Mouse (Mus musculus) forebrain, embryonic 10.5 days (tissue): ENCODE results near the gene C130050O18Rik. TPM values are rescaled to one million over a fixed set of nuclear protein-coding genes. Genes with fewer than 3 reads are reported as not detected.

Experiments used
- DNase-seq: peaks from one replicate; pipeline ENCODE4 v3.0.0-alpha.2; 2017; ENCODE audit warnings: low spot score; ENCODE audit errors: extremely low spot score
- H3K27ac ChIP-seq: fragments of 300-500 bp; sonication (generic); 2 replicates; pipeline ENCODE4 v1.5.1; 2016; ENCODE audit warnings: mild to moderate bottlenecking
- H3K27me3 ChIP-seq: fragments of 300-500 bp; sonication (generic); 2 replicates; pipeline ENCODE4 v1.6.1; 2016; ENCODE audit warnings: mild to moderate bottlenecking; ENCODE audit not compliant: poor library complexity, severe bottlenecking
- H3K36me3 ChIP-seq: fragments of 300-500 bp; sonication (generic); replicated peaks from 2 replicates; pipeline ENCODE4 v1.6.1; 2016; ENCODE audit warnings: mild to moderate bottlenecking, moderate library complexity
- H3K4me1 ChIP-seq: fragments of 300-500 bp; sonication (generic); 2 replicates; pipeline ENCODE4 v1.6.1; 2016
- H3K4me3 ChIP-seq: fragments of 300-500 bp; sonication (generic); 2 replicates; pipeline ENCODE4 v1.5.1; 2016; ENCODE audit warnings: mild to moderate bottlenecking, moderate library complexity
- H3K9me3 ChIP-seq: fragments of 300-500 bp; sonication (generic); 2 replicates; pipeline ENCODE4 v1.6.1; 2016; ENCODE audit warnings: mild to moderate bottlenecking, moderate library complexity
- WGBS: fragments of 180-500 bp; shearing (Covaris S2); methylation state at CpG from one replicate; pipeline ENCODE4 v1.1.7; 2016; 5-methylcytosine and 5-hydroxymethylcytosine counted together
- polyA plus RNA-seq: library from polyadenylated mRNA; unstranded; fragments of >200 nt; fragmentation: Nextera tagmentation; extraction: Ambion mirVana; gene quantifications from 2 replicates; pipeline ENCODE4 v1.2.1, GENCODE M21; 2016

Gene C130050O18Rik
- 0.15 and 0.34 TPM in 2 replicates for polyA plus RNA-seq

GRCm38 (mm10) chr5:139404801-139405401 lies at the start of gene C130050O18Rik:
Gene C130050O18Rik, plus strand, starts transcription at chr5:139405280.
- DNase-seq: no peak
- 83% methylated on average over 6 of the region's 6 CpGs for WGBS
- H3K27me3 ChIP-seq: no peaks in the 10 kb centered on the region
- peaks cover 24% of the 10 kb centered on the region for H3K4me1 ChIP-seq
- H3K27ac ChIP-seq: peak within 1 kb of the TSS; percentile 52
- H3K9me3 ChIP-seq: no peaks in the 10 kb centered on the region
- H3K4me3 ChIP-seq: no peak within 1 kb of the TSS
- H3K36me3 ChIP-seq: 0 out of 2 replicates have a peak, but pooled peaks cover 4% of the 10 kb centered on the region

- WGBS: 87% methylated on average over 2 of the region's 2 CpGs
- Histone ChIP-seq H3K27me3 (no peaks in the 10 kb centered on the region), H3K4me1 (peaks cover 13% of the 10 kb centered on the region), H3K4me3 (no peak overlapping the region), H3K9me3 (no peaks in the 10 kb centered on the region), H3K36me3 (peaks cover 36% of the 10 kb centered on the region), H3K27ac (no peak overlapping the region)
- DNase-seq: no peak
Observed at GRCm38 (mm10) chr5:139358653-139359052, 46.4 kb upstream of the C130050O18Rik start.

- Histone ChIP-seq H3K4me3 (no peak overlapping the region), H3K4me1 (peaks cover 10% of the 10 kb centered on the region), H3K27me3 (no peaks in the 10 kb centered on the region), H3K27ac (no peak overlapping the region), H3K36me3 (peaks cover 41% of the 10 kb centered on the region), H3K9me3 (no peaks in the 10 kb centered on the region)
- WGBS: 95% methylated on average over 5 of the region's 5 CpGs
- no peak for DNase-seq
Observed at GRCm38 (mm10) chr5:139359244-139359643, 45.8 kb upstream of the C130050O18Rik start.

- no peak overlapping the region for H3K4me3 ChIP-seq
- peaks cover 22% of the 10 kb centered on the region for H3K4me1 ChIP-seq
- 68% methylated on average over 7 of the region's 7 CpGs for WGBS
- DNase-seq: no peak
- H3K27me3 ChIP-seq: no peaks in the 10 kb centered on the region
- H3K36me3 ChIP-seq: peaks cover 37% of the 10 kb centered on the region
- no peaks in the 10 kb centered on the region for H3K9me3 ChIP-seq
- no peak overlapping the region for H3K27ac ChIP-seq
Observed at GRCm38 (mm10) chr5:139363858-139364257, 41.2 kb upstream of the C130050O18Rik start.

- 0 out of 2 replicates have a peak overlapping the region, but pooled peaks have one; percentile 3 for H3K4me3 ChIP-seq
- H3K9me3 ChIP-seq: no peaks in the 10 kb centered on the region
- peak; percentile 84 for DNase-seq
- 29% methylated on average over 12 of the region's 12 CpGs for WGBS
- peaks cover 26% of the 10 kb centered on the region for H3K4me1 ChIP-seq
- H3K36me3 ChIP-seq: peaks cover 34% of the 10 kb centered on the region
- H3K27ac ChIP-seq: peak overlapping the region; percentile 66
- no peaks in the 10 kb centered on the region for H3K27me3 ChIP-seq
Observed at GRCm38 (mm10) chr5:139364260-139364910, 40.7 kb upstream of the C130050O18Rik start.

GRCm38 (mm10) chr5:139364911-139365571 lies 40.0 kb upstream of the C130050O18Rik start:
- peaks cover 33% of the 10 kb centered on the region for H3K4me1 ChIP-seq
- no peaks in the 10 kb centered on the region for H3K9me3 ChIP-seq
- no peak for DNase-seq
- 27% methylated on average over 5 of the region's 5 CpGs for WGBS
- no peaks in the 10 kb centered on the region for H3K27me3 ChIP-seq
- H3K27ac ChIP-seq: peak overlapping the region; percentile 66
- H3K36me3 ChIP-seq: peaks cover 29% of the 10 kb centered on the region
- no peak overlapping the region for H3K4me3 ChIP-seq

- Histone ChIP-seq H3K4me3 (no peak overlapping the region), H3K27ac (no peak overlapping the region), H3K36me3 (peaks cover 22% of the 10 kb centered on the region), H3K27me3 (no peaks in the 10 kb centered on the region), H3K4me1 (peaks cover 39% of the 10 kb centered on the region), H3K9me3 (no peaks in the 10 kb centered on the region)
- DNase-seq: no peak
- 77% methylated on average over 1 of the region's 1 CpGs for WGBS
Observed at GRCm38 (mm10) chr5:139365827-139366226, 39.3 kb upstream of the C130050O18Rik start.

- H3K9me3 ChIP-seq: no peaks in the 10 kb centered on the region
- peaks cover 46% of the 10 kb centered on the region for H3K4me1 ChIP-seq
- peaks cover 22% of the 10 kb centered on the region for H3K36me3 ChIP-seq
- no peak for DNase-seq
- WGBS: 83% methylated on average over 11 of the region's 11 CpGs
- H3K27me3 ChIP-seq: no peaks in the 10 kb centered on the region
- no peak overlapping the region for H3K4me3 ChIP-seq
- no peak overlapping the region for H3K27ac ChIP-seq
Observed at GRCm38 (mm10) chr5:139366484-139366883, 38.6 kb upstream of the C130050O18Rik start.

- no peak overlapping the region for H3K27ac ChIP-seq
Observed at GRCm38 (mm10) chr5:139367884-139368458, 37.1 kb upstream of the C130050O18Rik start.

GRCm38 (mm10) chr5:139368638-139369320 lies 36.3 kb upstream of the C130050O18Rik start:
- H3K4me3 ChIP-seq: no peak overlapping the region
- DNase-seq: no peak
- H3K4me1 ChIP-seq: peaks cover 63% of the 10 kb centered on the region
- H3K27ac ChIP-seq: no peak overlapping the region
- H3K9me3 ChIP-seq: no peaks in the 10 kb centered on the region
- 89% methylated on average over 11 of the region's 11 CpGs for WGBS
- peaks cover 3% of the 10 kb centered on the region for H3K36me3 ChIP-seq
- H3K27me3 ChIP-seq: no peaks in the 10 kb centered on the region

More at GRCm38 (mm10) chr5:139367884-139368458, 37.1 kb upstream of the C130050O18Rik start:
- Histone ChIP-seq H3K4me3 (no peak overlapping the region), H3K4me1 (peaks cover 61% of the 10 kb centered on the region), H3K36me3 (peaks cover 8% of the 10 kb centered on the region), H3K27me3 (no peaks in the 10 kb centered on the region), H3K9me3 (no peaks in the 10 kb centered on the region)
- WGBS: 93% methylated on average over 4 of the region's 4 CpGs
- DNase-seq: no peak

GRCm38 (mm10) chr5:139370336-139370735 lies 34.7 kb upstream of the C130050O18Rik start:
- no peaks in the 10 kb centered on the region for H3K9me3 ChIP-seq
- H3K4me1 ChIP-seq: peaks cover 53% of the 10 kb centered on the region
- H3K36me3 ChIP-seq: no peaks in the 10 kb centered on the region
- H3K27ac ChIP-seq: peak overlapping the region; percentile 95
- no peak for DNase-seq
- 0 out of 2 replicates have a peak overlapping the region, but pooled peaks have one; percentile 6 for H3K4me3 ChIP-seq
- no peaks in the 10 kb centered on the region for H3K27me3 ChIP-seq
- 84% methylated on average over 6 of the region's 6 CpGs for WGBS

GRCm38 (mm10) chr5:139371118-139371517 lies 34.0 kb upstream of the C130050O18Rik start:
- Histone ChIP-seq H3K4me3 (peak overlapping the region; percentile 70; the same call in 1 of the 2 replicates), H3K27me3 (no peaks in the 10 kb centered on the region), H3K36me3 (no peaks in the 10 kb centered on the region), H3K9me3 (no peaks in the 10 kb centered on the region), H3K27ac (peak overlapping the region; percentile 95), H3K4me1 (peaks cover 47% of the 10 kb centered on the region)
- no peak for DNase-seq
- WGBS: 67% methylated on average over 5 of the region's 5 CpGs
